Mouse (Mus musculus) MEL (cell line): ENCODE measurements at regions not wholly inside any gene's neighbourhood (a gene's known extent, or its start where the extent isn't known, plus 50 kb on each side); places are given as distances from the start of the nearest gene placed in this dataset.

Experiments
- DNase-seq: peaks from one replicate; pipeline ENCODE4 v3.0.0; 2011; ENCODE audit warnings: low read depth, low spot score
- H3K27ac ChIP-seq: 2 replicates; pipeline ENCODE4 v1.5.1; 2012; ENCODE audit warnings: low read depth, mild to moderate bottlenecking, control low read depth, low read length, moderate library complexity; ENCODE audit not compliant: control insufficient read depth
- H3K27me3 ChIP-seq, 2 experiments: fragments of 150-350 bp in 1 of 2; sonication (generic) in 1 of 2; 2 replicates each; pipeline ENCODE4 v1.6.1; 2012; ENCODE audit warnings: low read length in 2 of 2, mild to moderate bottlenecking in 2 of 2, improper control_type of control experiment in 1 of 2, moderate library complexity in 1 of 2; ENCODE audit not compliant: insufficient read depth in 2 of 2, control insufficient read depth in 1 of 2
- H3K36me3 ChIP-seq, 2 experiments: 2 replicates each; pipeline ENCODE4 v1.6.1; 2012 to 2014; ENCODE audit warnings: low read length in 2 of 2, improper control_type of control experiment in 1 of 2, inconsistent platforms in 1 of 2, mild to moderate bottlenecking in 1 of 2; ENCODE audit not compliant: insufficient read depth in 2 of 2, control insufficient read depth in 1 of 2
- H3K4me1 ChIP-seq, 2 experiments: fragments of 150-350 bp in 1 of 2; sonication (generic) in 1 of 2; 2 replicates each; pipeline ENCODE4 v1.6.1; 2012; ENCODE audit warnings: low read length in 2 of 2, improper control_type of control experiment in 1 of 2, mild to moderate bottlenecking in 1 of 2; ENCODE audit not compliant: insufficient read depth in 2 of 2, control insufficient read depth in 1 of 2
- H3K4me3 ChIP-seq, 2 experiments: fragments of 150-350 bp in 1 of 2; sonication (generic) in 1 of 2; 2 replicates each; pipeline ENCODE4 v1.5.1; 2012; ENCODE audit warnings: low read depth in 2 of 2, low read length in 2 of 2, mild to moderate bottlenecking in 2 of 2, moderate library complexity in 2 of 2, control low read depth in 1 of 2, improper control_type of control experiment in 1 of 2; ENCODE audit not compliant: control insufficient read depth in 1 of 2, insufficient read depth in 1 of 2
- H3K79me2 ChIP-seq: 2 replicates; pipeline ENCODE4 v1.6.1; 2012; ENCODE audit warnings: mild to moderate bottlenecking, low read length, moderate library complexity; ENCODE audit not compliant: control insufficient read depth, poor library complexity, insufficient read depth
- H3K9ac ChIP-seq: 2 replicates; pipeline ENCODE4 v1.6.1; 2012; ENCODE audit warnings: low read depth, mild to moderate bottlenecking, control low read depth, low read length, moderate library complexity; ENCODE audit not compliant: control insufficient read depth, poor library complexity, severe bottlenecking
- H3K9me3 ChIP-seq: fragments of 150-350 bp; sonication (generic); replicated peaks from 2 replicates; pipeline ENCODE4 v1.6.1; 2012; ENCODE audit warnings: mild to moderate bottlenecking, low read length, improper control_type of control experiment, moderate library complexity; ENCODE audit not compliant: insufficient read depth
- CHD2 ChIP-seq: IDR thresholded peaks from 2 replicates; pipeline ENCODE4 v1.6.1; 2011; ENCODE audit warnings: low read length, improper control_type of control experiment
- CTCF ChIP-seq, 3 experiments: IDR thresholded peaks in 2 of 3; conservative IDR thresholded peaks in 1 of 3; 2 replicates each; pipeline ENCODE4 v1.5.1; 2011 to 2012; ENCODE audit warnings: low read length in 3 of 3, low read depth in 2 of 3, mild to moderate bottlenecking in 2 of 3, improper control_type of control experiment in 1 of 3, inconsistent platforms in 1 of 3, mixed read lengths in 1 of 3, moderate library complexity in 1 of 3; ENCODE audit not compliant: control insufficient read depth in 1 of 3, insufficient read depth in 1 of 3, poor library complexity in 1 of 3, severe bottlenecking in 1 of 3
- E2F4 ChIP-seq: IDR thresholded peaks from 2 replicates; pipeline ENCODE4 v1.6.1; 2011; ENCODE audit warnings: low read depth, low read length, improper control_type of control experiment, borderline replicate concordance
- ELF1 ChIP-seq: IDR thresholded peaks from 2 replicates; pipeline ENCODE4 v1.6.1; 2014; ENCODE audit warnings: low read depth, mild to moderate bottlenecking, inconsistent platforms, low read length, improper control_type of control experiment, moderate library complexity
- ETS1 ChIP-seq: IDR thresholded peaks from 2 replicates; pipeline ENCODE4 v1.6.1; 2012; ENCODE audit warnings: low read depth, mild to moderate bottlenecking, inconsistent platforms, low read length, improper control_type of control experiment, moderate library complexity
- HCFC1 ChIP-seq: IDR thresholded peaks from 2 replicates; pipeline ENCODE4 v1.6.1; 2012; ENCODE audit warnings: low read depth, mild to moderate bottlenecking, inconsistent platforms, low read length, improper control_type of control experiment, moderate library complexity
- JUND ChIP-seq: IDR thresholded peaks from 2 replicates; pipeline ENCODE4 v1.6.1; 2011; ENCODE audit warnings: low read depth, mild to moderate bottlenecking, improper control_type of control experiment, low read length
- KAT2A ChIP-seq: conservative IDR thresholded peaks from 2 replicates; pipeline ENCODE4 v1.6.1; 2012; ENCODE audit warnings: low read depth, low read length, improper control_type of control experiment, inconsistent platforms
- MAX ChIP-seq: IDR thresholded peaks from 2 replicates; pipeline ENCODE4 v1.6.1; 2011; ENCODE audit warnings: low read length, improper control_type of control experiment
- MAZ ChIP-seq: IDR thresholded peaks from 2 replicates; pipeline ENCODE4 v1.6.1; 2012; ENCODE audit warnings: low read depth, mild to moderate bottlenecking, inconsistent platforms, low read length, improper control_type of control experiment
- MEF2A ChIP-seq: IDR thresholded peaks from 2 replicates; pipeline ENCODE4 v1.6.1; 2014; ENCODE audit warnings: low read depth, mild to moderate bottlenecking, inconsistent platforms, low read length, improper control_type of control experiment; ENCODE audit not compliant: poor library complexity, insufficient replicate concordance, severe bottlenecking; ENCODE audit errors: extremely low read depth
- MXI1 ChIP-seq: IDR thresholded peaks from 2 replicates; pipeline ENCODE4 v1.6.1; 2011; ENCODE audit warnings: mild to moderate bottlenecking, low read depth, low read length, improper control_type of control experiment
- MYC ChIP-seq: IDR thresholded peaks from 2 replicates; pipeline ENCODE4 v1.6.1; 2011; ENCODE audit warnings: low read depth, mild to moderate bottlenecking, low read length, improper control_type of control experiment, moderate library complexity
- NELFE ChIP-seq: IDR thresholded peaks from 2 replicates; pipeline ENCODE4 v1.6.1; 2011; ENCODE audit warnings: low read depth, low read length, improper control_type of control experiment
- NRF1 ChIP-seq: IDR thresholded peaks from 2 replicates; pipeline ENCODE4 v1.6.1; 2014; ENCODE audit warnings: low read depth, mild to moderate bottlenecking, inconsistent platforms, low read length, improper control_type of control experiment, moderate library complexity; ENCODE audit not compliant: poor library complexity, insufficient read depth, severe bottlenecking
- POLR2A ChIP-seq, 2 experiments: IDR thresholded peaks; 2 replicates each; pipeline ENCODE4 v1.6.1; 2011 to 2012; ENCODE audit warnings: low read length in 2 of 2, mild to moderate bottlenecking in 2 of 2, control low read depth in 1 of 2, improper control_type of control experiment in 1 of 2, low read depth in 1 of 2, moderate library complexity in 1 of 2; ENCODE audit not compliant: control insufficient read depth in 1 of 2, insufficient read depth in 1 of 2, poor library complexity in 1 of 2
- RAD21 ChIP-seq: IDR thresholded peaks from 2 replicates; pipeline ENCODE4 v1.6.1; 2011; ENCODE audit warnings: mild to moderate bottlenecking, low read depth, low read length, improper control_type of control experiment
- SIN3A ChIP-seq: IDR thresholded peaks from 2 replicates; pipeline ENCODE4 v1.6.1; 2012; ENCODE audit warnings: low read length, improper control_type of control experiment, inconsistent platforms
- TBP ChIP-seq: IDR thresholded peaks from 2 replicates; pipeline ENCODE4 v1.8.0; 2011; ENCODE audit warnings: low read depth, low read length, improper control_type of control experiment
- UBTF ChIP-seq: IDR thresholded peaks from 2 replicates; pipeline ENCODE4 v1.6.1; 2012; ENCODE audit warnings: low read depth, mild to moderate bottlenecking, inconsistent platforms, low read length, improper control_type of control experiment, moderate library complexity, borderline replicate concordance; ENCODE audit not compliant: insufficient read depth
- ZC3H11A ChIP-seq: IDR thresholded peaks from 2 replicates; pipeline ENCODE4 v1.6.1; 2012; ENCODE audit warnings: low read depth, mild to moderate bottlenecking, inconsistent platforms, low read length, improper control_type of control experiment
- ZKSCAN1 ChIP-seq: IDR thresholded peaks from 2 replicates; pipeline ENCODE4 v1.6.1; 2012; ENCODE audit warnings: low read depth, mild to moderate bottlenecking, inconsistent platforms, low read length, improper control_type of control experiment, moderate library complexity
- ZMIZ1 ChIP-seq: IDR thresholded peaks from 2 replicates; pipeline ENCODE4 v1.6.1; 2012; ENCODE audit warnings: low read depth, mild to moderate bottlenecking, inconsistent platforms, low read length, improper control_type of control experiment, moderate library complexity

- H3K27ac ChIP-seq, result no peak overlapping the region
Measured at GRCm38 (mm10) chr13:37248741-37249140, 96.3 kb upstream of the Ly86 start.

GRCm38 (mm10) chr13:37240048-37240447 is 105.0 kb upstream of the Ly86 start:
- H3K4me3 ChIP-seq, result no peak overlapping the region
- TF ChIP-seq MAZ (no peak), JUND (no peak), MAX (no peak), SIN3A (no peak), ETS1 (no peak), MEF2A (no peak), RAD21 (no peak), POLR2A (IDR thresholded peaks at IDR 0.05; ENCODE audit: control insufficient read depth in 1 of 2, insufficient read depth in 1 of 2, low read depth in 1 of 2, low read length in 2 of 2, poor library complexity in 1 of 2) (no peak), HCFC1 (no peak), E2F4 (no peak), ZC3H11A (no peak), UBTF (no peak), ELF1 (no peak), KAT2A (no peak), NRF1 (no peak), MXI1 (no peak), CTCF (IDR thresholded peaks at IDR 0.05 in 2 of 3, conservative IDR thresholded peaks at IDR 0.05 in 1 of 3; ENCODE audit: control insufficient read depth in 1 of 3, insufficient read depth in 1 of 3, low read depth in 2 of 3, low read length in 3 of 3, poor library complexity in 1 of 3, severe bottlenecking in 1 of 3) (no peak)
- H3K9me3 ChIP-seq, result no peaks in the 10 kb centered on the region
- H3K27ac ChIP-seq, result no peak overlapping the region
- H3K4me1 ChIP-seq, result no peaks in the 10 kb centered on the region
- H3K79me2 ChIP-seq, result no peaks in the 10 kb centered on the region
- H3K36me3 ChIP-seq, result no peaks in the 10 kb centered on the region
- no peak overlapping the region for H3K9ac ChIP-seq
- no peak for DNase-seq
- no peaks in the 10 kb centered on the region for H3K27me3 ChIP-seq

More at GRCm38 (mm10) chr13:37248741-37249140, 96.3 kb upstream of the Ly86 start:
- H3K9me3 ChIP-seq, result no peaks in the 10 kb centered on the region
- TF ChIP-seq MEF2A, result no peak
- TF ChIP-seq TBP, result no peak
- no peak for TF ChIP-seq MXI1
- no peak for TF ChIP-seq NRF1
- no peak for TF ChIP-seq CHD2
- no peak for TF ChIP-seq MYC
- TF ChIP-seq POLR2A (IDR thresholded peaks at IDR 0.05; ENCODE audit: control insufficient read depth in 1 of 2, insufficient read depth in 1 of 2, low read depth in 1 of 2, low read length in 2 of 2, poor library complexity in 1 of 2), result no peak
- TF ChIP-seq NELFE, result no peak
- no peak for TF ChIP-seq ZKSCAN1
- TF ChIP-seq ZMIZ1, result no peak
- H3K27me3 ChIP-seq, result no peaks in the 10 kb centered on the region
- no peaks in the 10 kb centered on the region for H3K79me2 ChIP-seq
- no peak overlapping the region for H3K4me3 ChIP-seq
- no peaks in the 10 kb centered on the region for H3K4me1 ChIP-seq
- no peak overlapping the region for H3K9ac ChIP-seq
- DNase-seq, result peak; percentile 2
- no peaks in the 10 kb centered on the region for H3K36me3 ChIP-seq
